Mouse (Mus musculus) lung, adult 2 months (tissue): ENCODE results near the gene Fam19a5. TPM values are rescaled to one million over a fixed set of nuclear protein-coding genes. Genes with fewer than 3 reads are reported as not detected.

ENCODE experiments used
- DNase-seq: peaks from one replicate; pipeline ENCODE4 v3.0.0; 2022
- H3K4me1 ChIP-seq: fragments of 200-500 bp; 2 replicates; pipeline ENCODE4 v1.6.1; 2011; ENCODE audit warnings: low read length; ENCODE audit not compliant: control insufficient read depth, insufficient read depth
- H3K4me3 ChIP-seq: fragments of 200-500 bp; replicated peaks from 2 replicates; pipeline ENCODE3; 2011; ENCODE audit warnings: low read depth, mild to moderate bottlenecking, control low read depth, low read length; ENCODE audit errors: extremely low read depth
- CTCF ChIP-seq: fragments of 200-500 bp; IDR thresholded peaks from 2 replicates; pipeline ENCODE4 v1.5.1; 2011; ENCODE audit warnings: mild to moderate bottlenecking, low read length, control low read depth; ENCODE audit not compliant: insufficient read depth
- POLR2A ChIP-seq: fragments of 200-500 bp; IDR thresholded peaks from 2 replicates; pipeline ENCODE4 v1.6.1; 2011; ENCODE audit warnings: low read depth, mild to moderate bottlenecking, control low read depth, low read length, borderline replicate concordance; ENCODE audit errors: extremely low read depth
- WGBS: fragments of 180-500 bp; shearing (Covaris S2); methylation state at CpG from one replicate; pipeline ENCODE4 v1.1.7; 2018; 5-methylcytosine and 5-hydroxymethylcytosine counted together
- polyA plus RNA-seq: library from polyadenylated mRNA; depleted of rRNA; stranded (reverse); fragments of >200 nt; gene quantifications from 2 replicates; pipeline ENCODE4 v1.2.3, GENCODE M21; 2012

The Fam19a5 gene
- polyA plus RNA-seq, 1 experiment = 1.8 TPM

DNA sequence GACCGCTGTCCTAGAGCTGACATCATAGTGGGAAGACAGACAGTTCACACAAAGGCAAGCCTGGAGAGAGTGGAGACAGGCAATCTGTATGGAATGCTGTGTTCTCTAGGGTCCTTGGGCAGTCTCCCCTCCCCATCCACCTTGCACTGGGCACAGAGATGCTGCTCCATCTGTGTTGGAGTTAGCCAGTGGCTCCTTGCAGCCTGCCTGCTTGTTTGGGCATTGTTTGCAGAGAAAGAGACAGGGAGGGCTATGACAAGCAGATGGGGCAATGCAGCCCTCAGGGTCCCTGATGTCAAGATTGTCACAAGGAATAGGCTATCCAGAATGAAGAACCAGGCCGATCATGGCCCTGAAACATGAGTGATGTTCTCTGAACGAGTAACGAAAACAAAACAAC, 5.6 kb downstream of the Fam19a5 start:
- TF ChIP-seq POLR2A (no peak), CTCF (no peak)
- 73% methylated on average over 4 of the region's 4 CpGs for whole genome bisulfite sequencing
- Histone ChIP-seq H3K4me1 (no peaks in the 10 kb centered on the region), H3K4me3 (no peak overlapping the region)
- no peak for DNase-seq

GRCm38 (mm10) chr15:87550756-87551155, 6.7 kb downstream of the Fam19a5 start:
- H3K4me1 ChIP-seq = no peaks in the 10 kb centered on the region
- WGBS = 46% methylated on average over 5 of the region's 5 CpGs
- no peak for DNase-seq
- no peak overlapping the region for H3K4me3 ChIP-seq
- TF ChIP-seq POLR2A = no peak
- TF ChIP-seq CTCF = no peak

GRCm38 (mm10) chr15:87551556-87551955, 7.5 kb downstream of the Fam19a5 start:
- no peak overlapping the region for H3K4me3 ChIP-seq
- H3K4me1 ChIP-seq = no peaks in the 10 kb centered on the region
- 27% methylated on average over 8 of the region's 8 CpGs for WGBS
- no peak for DNase-seq
- TF ChIP-seq CTCF = no peak
- no peak for TF ChIP-seq POLR2A

GRCm38 (mm10) chr15:87555811-87556210, 11.7 kb downstream of the Fam19a5 start:
- TF ChIP-seq CTCF = no peak
- no peak for TF ChIP-seq POLR2A
- Histone ChIP-seq H3K4me3 (no peak overlapping the region), H3K4me1 (no peaks in the 10 kb centered on the region)
- 71% methylated on average over 9 of the region's 9 CpGs for WGBS
- no peak for DNase-seq

DNA sequence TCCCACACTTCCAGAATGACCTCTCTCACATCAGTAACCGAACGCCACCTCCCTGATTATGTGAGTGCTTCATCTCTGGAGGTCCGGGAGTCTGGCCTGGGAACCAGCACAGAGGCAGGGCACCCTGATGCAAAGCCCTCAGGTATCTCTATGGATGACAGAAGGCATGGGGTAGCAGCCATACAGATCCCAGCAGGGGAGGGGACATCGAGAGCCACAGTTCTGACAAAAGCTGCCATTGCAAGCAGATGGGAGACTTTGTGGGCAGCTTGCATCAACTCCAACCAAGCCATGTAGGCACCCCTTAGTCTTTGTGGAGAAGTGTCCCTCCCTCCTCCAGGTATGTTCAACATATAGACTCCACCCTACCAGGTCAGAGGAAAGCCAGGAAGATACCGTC, 20.2 kb downstream of the Fam19a5 start:
- DNase-seq = no peak
- 88% methylated on average over 5 of the region's 5 CpGs for WGBS
- TF ChIP-seq POLR2A = no peak
- no peak for TF ChIP-seq CTCF

GRCm38 (mm10) chr15:87566040-87566929, 22.2 kb downstream of the Fam19a5 start:
- 73% methylated on average over 11 of the region's 11 CpGs for WGBS
- Histone ChIP-seq H3K4me3 (no peak overlapping the region), H3K4me1 (no peaks in the 10 kb centered on the region)
- DNase-seq = no peak
- TF ChIP-seq POLR2A (no peak), CTCF (no peak)

More for the DNA sequence above, 20.2 kb downstream of the Fam19a5 start:
- no peak overlapping the region for H3K4me3 ChIP-seq
- H3K4me1 ChIP-seq = no peaks in the 10 kb centered on the region

DNA sequence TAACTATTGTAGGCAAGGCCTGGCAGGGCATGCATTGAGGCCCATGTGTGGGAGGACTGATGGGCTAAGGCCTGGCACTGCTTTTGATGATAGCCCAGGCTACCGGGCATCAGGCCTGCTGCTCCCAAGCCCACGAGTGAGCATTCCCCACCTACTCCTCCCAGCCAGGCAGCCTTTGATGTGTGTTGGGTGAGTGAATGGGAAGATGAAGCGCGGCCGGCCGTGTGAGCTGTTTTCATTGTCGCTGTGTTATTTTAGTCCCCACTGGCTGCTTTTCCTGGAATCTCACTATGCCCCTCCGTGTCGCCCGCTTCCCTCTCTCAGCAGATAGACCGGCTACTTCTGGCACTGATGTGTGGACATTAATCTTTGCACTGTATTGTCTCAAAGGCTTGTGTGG, 26.1 kb downstream of the Fam19a5 start:
- WGBS = 67% methylated on average over 11 of the region's 11 CpGs
- Histone ChIP-seq H3K4me3 (no peak overlapping the region), H3K4me1 (no peaks in the 10 kb centered on the region)
- no peak for DNase-seq
- no peak for TF ChIP-seq POLR2A
- no peak for TF ChIP-seq CTCF

GRCm38 (mm10) chr15:87579861-87580260, 35.8 kb downstream of the Fam19a5 start:
- Histone ChIP-seq H3K4me3 (no peak overlapping the region), H3K4me1 (no peaks in the 10 kb centered on the region)
- WGBS = 81% methylated on average over 5 of the region's 5 CpGs
- TF ChIP-seq POLR2A (no peak), CTCF (no peak)
- no peak for DNase-seq

- no peak for TF ChIP-seq POLR2A
- TF ChIP-seq CTCF = no peak
- DNase-seq = no peak
- 78% methylated on average over 26 of the region's 26 CpGs for WGBS
- Histone ChIP-seq H3K4me1 (no peaks in the 10 kb centered on the region), H3K4me3 (no peak overlapping the region)
Measured at GRCm38 (mm10) chr15:87583921-87584621, 40.0 kb downstream of the Fam19a5 start.

DNA sequence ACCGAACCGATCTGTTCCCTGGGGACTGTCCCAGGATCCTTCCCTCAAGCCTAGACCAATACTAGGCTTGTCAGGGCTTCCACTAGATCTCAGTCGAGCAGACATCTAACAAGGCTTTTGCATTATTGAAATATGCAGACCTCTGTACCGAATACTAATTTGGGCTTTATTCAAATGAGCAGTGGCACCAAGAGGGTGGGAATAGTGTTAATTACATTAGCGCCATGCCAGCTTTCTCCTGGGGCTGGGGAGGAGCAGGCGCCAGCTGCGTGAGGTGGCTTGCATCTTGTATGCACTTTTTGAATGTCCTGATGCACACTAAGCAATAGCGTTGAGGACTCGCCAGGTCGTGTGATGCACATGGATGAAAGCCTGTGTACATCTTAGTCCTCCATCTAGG, 46.9 kb downstream of the Fam19a5 start:
- DNase-seq = no peak
- no peak for TF ChIP-seq CTCF
- no peak for TF ChIP-seq POLR2A
- WGBS = 88% methylated on average over 10 of the region's 10 CpGs
- no peak overlapping the region for H3K4me3 ChIP-seq
- H3K4me1 ChIP-seq = no peaks in the 10 kb centered on the region
